Mouse (Mus musculus) embryonic facial prominence, embryonic 14.5 days (tissue): ENCODE results near the gene Lcat. TPM values are rescaled to one million over a fixed set of nuclear protein-coding genes. Genes with fewer than 3 reads are reported as not detected.

Source experiments
- ATAC-seq: fragments of 200-750 bp; cut with Nextera tagmentation; 2 replicates; pipeline ENCODE4 v1.8.0; 2017; ENCODE audit warnings: low read depth, moderate number of reproducible peaks, moderate TSS enrichment
- DNase-seq: peaks from one replicate; pipeline ENCODE4 v3.0.0-alpha.2; 2015; ENCODE audit warnings: low spot score
- H3K27ac ChIP-seq: fragments of 300-500 bp; sonication (generic); replicated peaks from 2 replicates; pipeline ENCODE4 v1.5.1; 2014; ENCODE audit warnings: low read depth, mild to moderate bottlenecking, low read length, moderate library complexity
- H3K27me3 ChIP-seq: fragments of 300-500 bp; sonication (generic); replicated peaks from 2 replicates; pipeline ENCODE4 v1.6.1; 2014; ENCODE audit warnings: low read length; ENCODE audit not compliant: control insufficient read depth, insufficient read depth
- H3K36me3 ChIP-seq: fragments of 300-500 bp; sonication (generic); 2 replicates; pipeline ENCODE4 v1.6.1; 2014; ENCODE audit warnings: low read length, mixed read lengths; ENCODE audit not compliant: control insufficient read depth, insufficient read depth
- H3K4me1 ChIP-seq: fragments of 300-500 bp; sonication (generic); 2 replicates; pipeline ENCODE4 v1.6.1; 2014; ENCODE audit warnings: antibody characterized with exemption, low read length; ENCODE audit not compliant: control insufficient read depth, insufficient read depth
- H3K4me2 ChIP-seq: fragments of 300-500 bp; sonication (generic); 2 replicates; pipeline ENCODE4 v1.6.1; 2014; ENCODE audit warnings: low read depth, mild to moderate bottlenecking, low read length, moderate library complexity, mixed read lengths
- H3K4me3 ChIP-seq: fragments of 300-500 bp; sonication (generic); 2 replicates; pipeline ENCODE4 v1.5.1; 2014; ENCODE audit warnings: low read depth, mild to moderate bottlenecking, low read length
- H3K9ac ChIP-seq: fragments of 300-500 bp; sonication (generic); 2 replicates; pipeline ENCODE4 v1.6.1; 2014; ENCODE audit warnings: low read depth, mild to moderate bottlenecking, low read length, moderate library complexity, mixed read lengths
- H3K9me3 ChIP-seq: fragments of 300-500 bp; sonication (generic); 2 replicates; pipeline ENCODE4 v1.6.1; 2016; ENCODE audit warnings: low read length; ENCODE audit not compliant: control insufficient read depth
- WGBS: fragments of 180-500 bp; shearing (Covaris S2); extraction: QIAGEN DNeasy Blood & Tissue Kit; methylation state at CpG from one replicate; pipeline ENCODE4 v1.1.7; 2014; 5-methylcytosine and 5-hydroxymethylcytosine counted together
- polyA plus RNA-seq: library from polyadenylated mRNA; unstranded; fragments of >200 nt; fragmentation: Nextera tagmentation; extraction: Ambion mirVana; gene quantifications from 2 replicates; pipeline ENCODE4 v1.2.1, GENCODE M21; 2014

Gene Lcat
- polyA plus RNA-seq, 1 experiment from 2014 or later = 1.7 TPM

GRCm38 (mm10) chr8:105971019-105971720 lies 28.0 kb upstream of the Lcat start:
- H3K27ac ChIP-seq = no peak overlapping the region
- no peak overlapping the region for H3K4me2 ChIP-seq
- H3K9me3 ChIP-seq = no peaks in the 10 kb centered on the region

DNA sequence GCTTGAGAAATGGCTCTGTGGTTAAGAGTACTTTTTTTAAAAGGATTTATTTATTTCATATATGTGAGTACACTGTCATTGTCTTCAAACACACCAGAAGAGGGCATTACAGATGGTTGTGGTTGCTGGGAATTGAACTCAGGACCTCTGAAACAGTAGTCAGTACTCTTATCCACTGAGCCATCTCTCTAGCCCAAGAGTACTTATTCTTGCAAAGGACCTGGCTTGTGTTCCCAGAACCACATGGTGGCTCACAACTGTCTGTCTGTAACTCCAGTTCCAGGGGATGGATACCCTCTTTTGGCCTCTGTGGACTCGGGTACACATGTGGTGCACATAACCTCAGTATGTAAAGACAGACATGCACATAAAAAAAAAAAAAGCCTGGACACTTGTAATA lies 26.2 kb upstream of the Lcat start:
- H3K9ac ChIP-seq = no peak overlapping the region
- H3K4me2 ChIP-seq = no peak overlapping the region
- no peak for ATAC-seq
- no peaks in the 10 kb centered on the region for H3K27me3 ChIP-seq
- DNase-seq = no peak
- peaks cover 13% of the 10 kb centered on the region for H3K4me1 ChIP-seq
- no peaks in the 10 kb centered on the region for H3K9me3 ChIP-seq
- no peak overlapping the region for H3K4me3 ChIP-seq
- H3K27ac ChIP-seq = no peak overlapping the region
- WGBS = 72% methylated on average over 1 of the region's 1 CpGs
- H3K36me3 ChIP-seq = no peaks in the 10 kb centered on the region

More at GRCm38 (mm10) chr8:105971019-105971720, 28.0 kb upstream of the Lcat start:
- H3K4me1 ChIP-seq = peaks cover 6% of the 10 kb centered on the region; the same call in 1 of the 2 replicates
- no peaks in the 10 kb centered on the region for H3K27me3 ChIP-seq
- DNase-seq = no peak
- H3K36me3 ChIP-seq = no peaks in the 10 kb centered on the region
- no peak overlapping the region for H3K4me3 ChIP-seq
- WGBS = 75% methylated on average over 8 of the region's 8 CpGs
- H3K9ac ChIP-seq = no peak overlapping the region
- no peak for ATAC-seq

GRCm38 (mm10) chr8:105966692-105967311 lies 23.6 kb upstream of the Lcat start:
- ATAC-seq = peak; percentile 27; the same call in 1 of the 2 replicates
- DNase-seq = peak; percentile 74
- Histone ChIP-seq H3K27ac (peak overlapping the region; percentile 61; the same call in 1 of the 2 replicates), H3K9ac (peak overlapping the region; percentile 40; the same call in 1 of the 2 replicates), H3K27me3 (no peaks in the 10 kb centered on the region), H3K36me3 (no peaks in the 10 kb centered on the region), H3K4me3 (peak overlapping the region; percentile 85), H3K4me2 (peak overlapping the region; percentile 76), H3K4me1 (peaks cover 19% of the 10 kb centered on the region), H3K9me3 (no peaks in the 10 kb centered on the region)
- WGBS = 10% methylated on average over 19 of the region's 19 CpGs

DNA sequence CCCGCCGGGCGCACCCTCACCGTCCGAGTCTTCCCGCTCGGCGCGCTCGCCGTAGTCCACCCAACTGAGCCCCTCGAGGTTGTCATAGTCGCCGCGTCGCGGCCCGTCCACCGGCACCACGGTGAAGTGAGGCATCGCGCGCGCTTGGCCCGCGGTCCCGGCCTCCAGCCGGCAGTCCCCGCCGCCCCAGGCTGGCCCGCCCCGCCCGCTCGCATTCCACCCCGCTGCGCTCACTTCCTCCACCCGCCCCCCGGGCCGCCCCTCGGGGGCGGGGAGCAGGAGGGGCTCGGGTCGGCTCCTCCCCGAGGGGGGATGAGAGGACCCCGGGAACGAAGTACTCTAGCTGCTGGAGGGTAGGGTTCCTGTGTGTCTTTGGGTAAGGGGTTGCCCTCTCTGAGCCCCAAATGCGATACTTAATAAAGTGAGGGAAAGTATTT lies 22.7 kb upstream of the Lcat start, which contains the start of gene Slc12a4:
Slc12a4 (minus strand) TSS at position 193 of the 437 bp plus-strand sequence.
- H3K9me3 ChIP-seq = no peaks in the 10 kb centered on the region
- DNase-seq (peak; percentile 94), ATAC-seq (peak; percentile 91)
- no peaks in the 10 kb centered on the region for H3K36me3 ChIP-seq
- H3K4me1 ChIP-seq = peaks cover 19% of the 10 kb centered on the region
- H3K4me2 ChIP-seq = peak within 1 kb of the TSS; percentile 76
- peak within 1 kb of the TSS; percentile 85 for H3K4me3 ChIP-seq
- H3K27ac ChIP-seq = peak within 1 kb of the TSS; percentile 95
- no peaks in the 10 kb centered on the region for H3K27me3 ChIP-seq
- peak within 1 kb of the TSS; percentile 94 for H3K9ac ChIP-seq
- 2% methylated on average over 16 of the region's 47 CpGs for WGBS

DNA sequence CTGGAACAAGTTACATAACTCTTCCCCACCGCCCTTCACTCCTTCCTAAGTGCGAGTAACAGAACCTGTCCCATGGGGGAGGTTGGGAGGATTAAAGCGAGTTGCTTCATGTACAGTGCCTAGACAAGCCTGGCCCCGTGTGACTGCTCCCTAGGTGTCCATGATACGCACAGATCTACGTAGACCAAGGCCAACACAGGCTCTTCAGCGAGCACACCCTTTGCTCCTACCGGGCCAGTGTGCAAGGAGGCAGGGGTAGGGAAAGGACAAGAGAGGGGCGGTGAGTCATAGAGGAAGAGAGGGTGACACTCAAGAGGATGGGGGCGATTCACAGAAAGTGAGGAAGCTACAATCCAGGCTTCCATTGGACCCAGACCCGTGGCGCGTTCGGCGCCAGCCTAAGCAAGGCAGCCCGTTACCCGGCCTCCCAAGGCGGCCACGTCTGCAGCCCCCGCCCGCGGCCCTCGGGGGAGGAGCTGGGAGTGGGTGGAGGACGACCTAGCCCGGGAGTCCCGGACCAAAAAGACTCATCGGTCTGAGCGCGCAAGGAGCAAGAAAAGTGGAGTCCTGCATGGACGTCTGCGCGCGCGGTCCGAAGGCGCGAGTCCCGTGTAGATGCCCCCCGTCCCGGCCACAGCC lies 22.2 kb upstream of the Lcat start:
- WGBS = 1% methylated on average over 27 of the region's 40 CpGs
- 0 out of 2 replicates have a peak, but pooled peaks cover 2% of the 10 kb centered on the region for H3K36me3 ChIP-seq
- peak overlapping the region; percentile 95 for H3K27ac ChIP-seq
- H3K4me2 ChIP-seq = peak overlapping the region; percentile 76
- peak overlapping the region; percentile 94 for H3K9ac ChIP-seq
- H3K9me3 ChIP-seq = no peaks in the 10 kb centered on the region
- H3K4me1 ChIP-seq = peaks cover 19% of the 10 kb centered on the region
- ATAC-seq = peak; percentile 83
- H3K27me3 ChIP-seq = no peaks in the 10 kb centered on the region
- peak overlapping the region; percentile 85 for H3K4me3 ChIP-seq
- peak; percentile 87 for DNase-seq

DNA sequence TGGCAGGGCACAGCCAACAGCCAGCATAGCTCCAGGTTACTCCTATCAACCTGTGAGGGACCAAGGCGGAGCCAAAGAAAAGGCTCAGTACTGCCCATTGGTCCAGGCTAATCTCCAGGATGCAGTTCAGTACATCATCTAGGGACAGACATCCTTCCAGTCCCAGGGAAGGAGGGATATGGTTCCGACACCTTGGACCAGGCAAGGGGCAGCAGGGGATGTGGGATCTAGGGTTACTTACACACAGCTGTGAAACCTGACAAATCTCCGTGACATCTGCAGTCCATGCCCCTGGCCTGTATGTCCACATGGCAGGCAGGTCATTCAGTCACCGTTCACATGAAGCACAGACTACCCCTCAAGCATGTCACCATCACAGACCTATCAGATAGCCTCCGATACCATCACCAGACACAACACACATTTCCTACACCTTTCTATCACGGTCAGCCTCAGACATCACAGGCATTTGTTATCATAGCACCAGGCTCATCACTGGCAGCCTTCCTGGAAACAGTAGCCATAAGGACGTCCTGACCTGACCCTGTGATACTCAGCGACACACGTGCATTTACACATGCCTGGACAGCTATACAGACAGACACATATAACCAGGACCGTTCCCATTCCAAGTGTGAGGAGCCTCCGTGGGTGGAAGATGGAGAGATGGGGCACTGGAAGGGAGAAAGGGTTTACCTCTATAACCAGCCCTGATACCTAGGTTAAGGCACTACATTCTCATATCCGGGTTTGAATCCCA lies 21.5 kb upstream of the Lcat start:
- peak overlapping the region; percentile 85 for H3K4me3 ChIP-seq
- peaks cover 19% of the 10 kb centered on the region for H3K4me1 ChIP-seq
- ATAC-seq (no peak), DNase-seq (no peak)
- 47% methylated on average over 12 of the region's 12 CpGs for WGBS
- H3K27me3 ChIP-seq = no peaks in the 10 kb centered on the region
- H3K36me3 ChIP-seq = 0 out of 2 replicates have a peak, but pooled peaks cover 8% of the 10 kb centered on the region
- H3K27ac ChIP-seq = peak overlapping the region; percentile 95; the same call in 1 of the 2 replicates
- no peaks in the 10 kb centered on the region for H3K9me3 ChIP-seq
- peak overlapping the region; percentile 76 for H3K4me2 ChIP-seq
- H3K9ac ChIP-seq = peak overlapping the region; percentile 94

DNA sequence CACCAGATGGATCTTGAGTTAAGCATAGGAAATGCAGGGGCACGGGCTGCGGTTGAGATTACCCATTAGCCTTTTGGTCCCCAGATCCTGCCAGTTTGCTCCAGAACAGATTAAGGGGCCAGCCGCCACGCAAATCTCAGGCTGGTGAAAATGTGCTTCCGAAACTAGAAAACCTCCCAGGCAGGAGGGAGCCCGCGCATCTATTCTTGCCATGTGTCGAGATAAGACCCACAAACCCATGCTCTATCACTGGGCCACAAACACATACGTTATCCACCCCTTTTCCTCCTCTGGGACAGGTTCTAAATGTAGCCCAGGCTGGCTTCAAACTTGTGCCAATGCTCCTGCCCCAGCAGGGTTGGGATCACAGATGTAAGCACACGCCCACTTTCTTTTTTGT lies 18.4 kb upstream of the Lcat start:
- H3K9me3 ChIP-seq = no peaks in the 10 kb centered on the region
- H3K27me3 ChIP-seq = no peaks in the 10 kb centered on the region
- H3K36me3 ChIP-seq = peaks cover 31% of the 10 kb centered on the region
- WGBS = 86% methylated on average over 10 of the region's 10 CpGs
- H3K27ac ChIP-seq = no peak overlapping the region
- H3K4me2 ChIP-seq = no peak overlapping the region
- peaks cover 13% of the 10 kb centered on the region for H3K4me1 ChIP-seq
- no peak overlapping the region for H3K4me3 ChIP-seq
- no peak for ATAC-seq
- no peak for DNase-seq
- no peak overlapping the region for H3K9ac ChIP-seq

DNA sequence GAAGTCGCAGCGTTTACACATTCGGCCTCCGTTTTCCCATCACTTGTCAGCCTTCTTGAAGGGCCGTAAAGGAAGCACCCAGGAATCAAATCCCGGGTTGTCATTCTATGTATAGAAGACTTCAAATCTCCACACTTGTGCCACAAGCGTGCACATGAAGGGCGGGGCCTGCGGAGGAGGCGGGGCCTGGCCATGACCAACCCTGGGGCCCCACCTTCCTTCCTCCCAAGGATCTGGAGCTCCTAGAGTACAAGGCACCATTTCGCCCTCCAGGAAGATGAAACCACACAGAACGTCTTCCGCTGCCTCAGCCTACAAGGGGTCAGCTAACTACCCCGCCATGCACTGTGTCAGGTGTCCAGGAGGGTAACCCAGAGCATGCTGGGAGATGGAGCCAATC lies 17.9 kb upstream of the Lcat start:
- Histone ChIP-seq H3K36me3 (peaks cover 35% of the 10 kb centered on the region), H3K27ac (no peak overlapping the region), H3K27me3 (no peaks in the 10 kb centered on the region), H3K4me3 (no peak overlapping the region), H3K4me1 (peaks cover 13% of the 10 kb centered on the region; the same call in 1 of the 2 replicates), H3K9ac (no peak overlapping the region), H3K4me2 (no peak overlapping the region), H3K9me3 (no peaks in the 10 kb centered on the region)
- WGBS = 72% methylated on average over 14 of the region's 14 CpGs
- DNase-seq (no peak), ATAC-seq (no peak)
